In genomic region chr13:24581833-24582232, GRCm38 (mm10) we compare ENCODE assay signal across 9 mouse cellular contexts. TPM values are rescaled to one million over a fixed set of nuclear protein-coding genes. Genes with fewer than 3 reads are reported as not detected.
DNase-seq lines count a peak whose midpoint lies in the region; ATAC-seq lines count a peak whose summit lies in the region.
"Had no signal": no experiment of that assay in that cellular context is flagged by ENCODE, and none has a peak within 500 bp of the region (broad histone marks: within the 10 kb centered on the region; RNA-seq: fewer than 3 reads in every experiment).

Gene Ripor2, plus strand, starts transcription at chr13:24582189.

- intact Hi-C loops in heart, postnatal 10 days (cut with DNase I), result no loop called here

- DNase-seq in heart, postnatal 10 days, result no peak
- DNase-seq in heart, adult 9 months (ENCODE audit: low spot score in 2 of 2), result no peak
- no peak for DNase-seq in gastrocnemius, postnatal 25 days
- DNase-seq in embryo, embryonic 9.5 days (ENCODE audit: extremely low spot score), result no peak
- DNase-seq: right cerebral cortex, adult 18-20 months had no signal

- peaks cover 12% of the 10 kb centered on the region for H3K4me1 ChIP-seq in hindbrain, embryonic 15.5 days (replicated peaks)

- H3K9ac ChIP-seq in hindbrain, embryonic 15.5 days, result no peak within 1 kb of the TSS

- no peak for ATAC-seq in common myeloid progenitor, adult 5-6 weeks (replicated peaks; ENCODE audit: low read depth, poor library complexity, severe bottlenecking)
- 0 out of 2 replicates have a peak, but pooled peaks have one; percentile 14 for ATAC-seq in hindbrain, embryonic 15.5 days (ENCODE audit: low FRiP score, low read depth)
- no peak for ATAC-seq in megakaryocyte-erythroid progenitor cell, adult 5-6 weeks (replicated peaks; ENCODE audit: low FRiP score, low TSS enrichment, poor library complexity, severe bottlenecking)
- no peak for ATAC-seq in cerebellum, adult (ENCODE audit: insufficient number of reproducible peaks, low FRiP score, low TSS enrichment)

- H3K4me2 ChIP-seq in hindbrain, embryonic 15.5 days, result no peak within 1 kb of the TSS

- 51% methylated on average over 10 of the region's 10 CpGs for WGBS in hindbrain, embryonic 15.5 days

- H3K4me3 ChIP-seq in hindbrain, embryonic 15.5 days, result no peak within 1 kb of the TSS

- H3K36me3 ChIP-seq in hindbrain, embryonic 15.5 days, result no peaks in the 10 kb centered on the region

- no peaks in the 10 kb centered on the region for H3K27me3 ChIP-seq in hindbrain, embryonic 15.5 days

- H3K9me3 ChIP-seq in hindbrain, embryonic 15.5 days, result no peaks in the 10 kb centered on the region

- peak within 1 kb of the TSS; percentile 45; the same call in 1 of the 2 replicates for H3K27ac ChIP-seq in hindbrain, embryonic 15.5 days (replicated peaks)

RNA-seq across cellular contexts. Expression of gene Ripor2, which starts in this region (rescaled TPM):
- total RNA-seq in heart, postnatal 10 days (2021), result 10 to 100 TPM; 13.0 to 16.3 TPM
- total RNA-seq in common myeloid progenitor, adult 5-6 weeks (2017), result 57.2 and 64.6 TPM in 2 replicates
- polyA plus RNA-seq in hindbrain, embryonic 15.5 days (2015; fragmentation: Nextera tagmentation; extraction: Ambion mirVana), result 21.2 and 26.0 TPM in 2 replicates
- total RNA-seq in megakaryocyte-erythroid progenitor cell, adult 5-6 weeks (2014; fragmentation: Nextera tagmentation), result 34.1 and 50.0 TPM in 2 replicates
- 24.7 and 32.6 TPM in 2 replicates for total RNA-seq in megakaryocyte-erythroid progenitor cell, adult 5-6 weeks (2017)
- 1 to 10 TPM; 2.8 to 4.9 TPM for total RNA-seq in gastrocnemius, postnatal 25 days (2021)
